ENCODE assay signal across 8 mouse cellular contexts in genomic region chr14:55091209-55091865, GRCm38 (mm10). TPM values are rescaled to one million over a fixed set of nuclear protein-coding genes. Genes with fewer than 3 reads are reported as not detected.
DNase-seq lines count a peak whose midpoint lies in the region; ATAC-seq and TF ChIP-seq lines count a peak whose summit lies in the region.

No protein-coding gene starts in this region.

- H3K36me3 ChIP-seq in heart, embryonic 13.5 days: no peaks in the 10 kb centered on the region
- H3K36me3 ChIP-seq in C2C12 (ENCODE audit: control insufficient read depth, insufficient read depth): no peaks in the 10 kb centered on the region
- no peaks in the 10 kb centered on the region for H3K36me3 ChIP-seq in hindbrain, embryonic 12.5 days
- H3K36me3 ChIP-seq in macrophage (ENCODE audit: inconsistent target): no peaks in the 10 kb centered on the region

- 0 out of 2 replicates have a peak, but pooled peaks cover 4% of the 10 kb centered on the region for H3K27me3 ChIP-seq in heart, embryonic 13.5 days (replicated peaks)
- H3K27me3 ChIP-seq in C2C12 (ENCODE audit: control insufficient read depth, insufficient read depth, insufficient read length): no peaks in the 10 kb centered on the region
- no peaks in the 10 kb centered on the region for H3K27me3 ChIP-seq in hindbrain, embryonic 12.5 days

- peak overlapping the region; percentile 86 for H3K4me2 ChIP-seq in heart, embryonic 13.5 days
- H3K4me2 ChIP-seq in hindbrain, embryonic 12.5 days (replicated peaks): peak overlapping the region; percentile 70

- H3K9me3 ChIP-seq in heart, embryonic 13.5 days: no peaks in the 10 kb centered on the region
- H3K9me3 ChIP-seq in hindbrain, embryonic 12.5 days (replicated peaks): no peaks in the 10 kb centered on the region

- peak overlapping the region; percentile 47 for H3ac ChIP-seq in C2C12 (ENCODE audit: control insufficient read depth, insufficient read length, low read depth)

- H3K9ac ChIP-seq in heart, embryonic 13.5 days: peak overlapping the region; percentile 86
- H3K9ac ChIP-seq in hindbrain, embryonic 12.5 days: peak overlapping the region; percentile 92

- peak overlapping the region; percentile 73 for H3K4me3 ChIP-seq in heart, embryonic 13.5 days
- H3K4me3 ChIP-seq in C2C12 (ENCODE audit: insufficient read depth, poor library complexity, severe bottlenecking): peak overlapping the region; percentile 45
- H3K4me3 ChIP-seq in hindbrain, embryonic 12.5 days: peak overlapping the region; percentile 67
- H3K4me3 ChIP-seq in macrophage (ENCODE audit: inconsistent target): peak overlapping the region; percentile 82

- H3K79me2 ChIP-seq in C2C12 (ENCODE audit: control insufficient read depth, insufficient read depth) (peaks cover 8% of the 10 kb centered on the region), macrophage (ENCODE audit: inconsistent target) (no peaks in the 10 kb centered on the region)

- no peak for DNase-seq in heart, adult 9 months (ENCODE audit: low spot score in 2 of 2)
- peak; percentile 62 for DNase-seq in cerebellum, adult 9-10 months
- DNase-seq in ovary, postnatal 36 days (ENCODE audit: low spot score): no peak
- no peak for DNase-seq in lung, postnatal 14 days

- H3K79me3 ChIP-seq in C2C12 (ENCODE audit: low read depth): no peaks in the 10 kb centered on the region

- WGBS in heart, embryonic 13.5 days: 4% methylated on average over 34 of the region's 34 CpGs
- WGBS in hindbrain, embryonic 12.5 days: 3% methylated on average over 34 of the region's 34 CpGs
- 20% methylated on average over 26 of the region's 34 CpGs for WGBS in macrophage (ENCODE audit: missing documents)

- H3K4me1 ChIP-seq in heart, embryonic 13.5 days: peaks cover 55% of the 10 kb centered on the region
- H3K4me1 ChIP-seq in hindbrain, embryonic 12.5 days: peaks cover 51% of the 10 kb centered on the region

- peak overlapping the region; percentile 77 for H3K27ac ChIP-seq in heart, embryonic 13.5 days (replicated peaks)
- peak overlapping the region; percentile 93 for H3K27ac ChIP-seq in hindbrain, embryonic 12.5 days
- H3K27ac ChIP-seq in macrophage: peak overlapping the region; percentile 14; the same call in 1 of the 2 replicates

- TF ChIP-seq CTCF in C2C12 (IDR thresholded peaks at IDR 0.05; ENCODE audit: control insufficient read depth, insufficient read depth, insufficient read length): no peak

- no peak for ATAC-seq in heart, embryonic 13.5 days (ENCODE audit: extremely low read depth, insufficient number of reproducible peaks, low FRiP score, low TSS enrichment)
- ATAC-seq in hindbrain, embryonic 12.5 days (ENCODE audit: low FRiP score): peak; percentile 4

TF ChIP-seq in C2C12, 6 proteins besides CTCF, POLR2A, EP300 and RAD21:
- no peak for TF ChIP-seq MYOD1 (IDR thresholded peaks at IDR 0.05; ENCODE audit: control insufficient read depth, insufficient read length, low read depth)
- TF ChIP-seq MYOG (IDR thresholded peaks at IDR 0.05; ENCODE audit: control insufficient read depth, extremely low read depth, insufficient read length): no peak
- TF ChIP-seq MAX (IDR thresholded peaks at IDR 0.05): no peak
- no peak for TF ChIP-seq CEBPB (IDR thresholded peaks at IDR 0.05; ENCODE audit: low read depth)
- TF ChIP-seq USF1 (IDR thresholded peaks at IDR 0.05; ENCODE audit: low read depth): no peak

RNA-seq across cellular contexts. Expression of gene Zfhx2, which starts 0.8 kb away (rescaled TPM):
- polyA plus RNA-seq in heart, embryonic 13.5 days (2015; fragmentation: Nextera tagmentation; extraction: Ambion mirVana): 3.0 and 3.2 TPM in 2 replicates
- 0.63 TPM for polyA plus RNA-seq in C2C12 (2012; fragmentation: generic; extraction: Trizol)
- polyA plus RNA-seq in hindbrain, embryonic 12.5 days (2016; fragmentation: Nextera tagmentation; extraction: Ambion mirVana): 30.9 and 33.1 TPM in 2 replicates
- total RNA-seq in macrophage (2018; cell fraction: chromatin; rRNA removed): 10 to 100 TPM; 14.8 to 51.9 (median 22.9) TPM
- 1 to 10 TPM; 2.6 to 6.2 (median 3.8) TPM for total RNA-seq in macrophage (2018; cell fraction: cytosol; rRNA removed)
- total RNA-seq in macrophage (2018; cell fraction: nucleus; rRNA removed): 10 to 100 TPM in 21 of 26 experiments, 1 to 10 TPM in 5; 6.8 to 37.1 (median 13.6) TPM
- 2.1 to 2.9 TPM (median 2.7 TPM) in 3 replicates for polyA plus RNA-seq in macrophage (2018)

RNA-seq across cellular contexts. Expression of gene Thtpa, which starts 3.2 kb away (rescaled TPM):
- polyA plus RNA-seq in heart, embryonic 13.5 days (2015; fragmentation: Nextera tagmentation; extraction: Ambion mirVana): 13.8 and 15.9 TPM in 2 replicates
- polyA plus RNA-seq in C2C12 (2012; fragmentation: generic; extraction: Trizol) (11.5 TPM), macrophage (2018) (6.1 to 8.7 TPM (median 8.1 TPM) in 3 replicates)
- 27.3 and 27.7 TPM in 2 replicates for polyA plus RNA-seq in hindbrain, embryonic 12.5 days (2016; fragmentation: Nextera tagmentation; extraction: Ambion mirVana)
- total RNA-seq in macrophage (2018; cell fraction: chromatin; rRNA removed): 1 to 10 TPM in 22 of 26 experiments, under 1 TPM in 4; 0.55 to 7.5 (median 1.6) TPM
- total RNA-seq in macrophage (2018; cell fraction: cytosol; rRNA removed): 1 to 10 TPM; 2.7 to 9.8 (median 4.9) TPM
- 10 to 100 TPM in 2 of 26 experiments, 1 to 10 TPM in 24; 1.6 to 11.4 (median 3.7) TPM for total RNA-seq in macrophage (2018; cell fraction: nucleus; rRNA removed)

RNA-seq across cellular contexts. Expression of gene Ap1g2, which starts 15.1 kb away (rescaled TPM):
- polyA plus RNA-seq in heart, embryonic 13.5 days (2015; fragmentation: Nextera tagmentation; extraction: Ambion mirVana): 7.4 and 7.9 TPM in 2 replicates
- polyA plus RNA-seq in C2C12 (2012; fragmentation: generic; extraction: Trizol) (3.9 TPM), macrophage (2018) (18.1 to 20.8 TPM (median 18.4 TPM) in 3 replicates)
- polyA plus RNA-seq in hindbrain, embryonic 12.5 days (2016; fragmentation: Nextera tagmentation; extraction: Ambion mirVana): 9.4 and 10.1 TPM in 2 replicates
- total RNA-seq in macrophage (2018; cell fraction: chromatin; rRNA removed): 100 to 1,000 TPM in 18 of 26 experiments, 10 to 100 TPM in 8; 70.1 to 188 (median 129) TPM
- 10 to 100 TPM; 24.0 to 43.2 (median 31.6) TPM for total RNA-seq in macrophage (2018; cell fraction: cytosol; rRNA removed)
- total RNA-seq in macrophage (2018; cell fraction: nucleus; rRNA removed): 100 to 1,000 TPM in 9 of 26 experiments, 10 to 100 TPM in 17; 38.0 to 144 (median 85.2) TPM

RNA-seq across cellular contexts. Expression of gene Jph4, which starts 25.4 kb away (rescaled TPM):
- polyA plus RNA-seq in heart, embryonic 13.5 days (2015; fragmentation: Nextera tagmentation; extraction: Ambion mirVana): 0.31 and 0.32 TPM in 2 replicates
- polyA plus RNA-seq in C2C12 (2012; fragmentation: generic; extraction: Trizol) (not detected), macrophage (2018) (0.05 TPM in 1 of 3 replicates, not detected in the others)
- 10.5 and 11.5 TPM in 2 replicates for polyA plus RNA-seq in hindbrain, embryonic 12.5 days (2016; fragmentation: Nextera tagmentation; extraction: Ambion mirVana)
- under 1 TPM in 1 of 26 experiments, not detected in 25; 0.19 TPM for total RNA-seq in macrophage (2018; cell fraction: chromatin; rRNA removed)
- total RNA-seq in macrophage (2018; cell fraction: cytosol; rRNA removed): under 1 TPM in 3 of 26 experiments, not detected in 23; under 0.01 to 0.10 (median 0.04) TPM
- not detected for total RNA-seq in macrophage (2018; cell fraction: nucleus; rRNA removed)

Comparison
In these comparisons a context has a peak if more than half of its experiments do, and no peak if none do; other contexts are left out.
1. H3K27ac ChIP-seq: peak in every context shown above with its lines; median percentile 93 in hindbrain, embryonic 12.5 days; 77 in heart, embryonic 13.5 days; 14 in macrophage.